Mouse (Mus musculus): ENCODE measurements around the gene Gm11492. TPM values are rescaled to one million over a fixed set of nuclear protein-coding genes. Genes with fewer than 3 reads are reported as not detected.

The Gm11492 gene
- total and polyA plus RNA-seq, 3 experiments = not detected

DNA sequence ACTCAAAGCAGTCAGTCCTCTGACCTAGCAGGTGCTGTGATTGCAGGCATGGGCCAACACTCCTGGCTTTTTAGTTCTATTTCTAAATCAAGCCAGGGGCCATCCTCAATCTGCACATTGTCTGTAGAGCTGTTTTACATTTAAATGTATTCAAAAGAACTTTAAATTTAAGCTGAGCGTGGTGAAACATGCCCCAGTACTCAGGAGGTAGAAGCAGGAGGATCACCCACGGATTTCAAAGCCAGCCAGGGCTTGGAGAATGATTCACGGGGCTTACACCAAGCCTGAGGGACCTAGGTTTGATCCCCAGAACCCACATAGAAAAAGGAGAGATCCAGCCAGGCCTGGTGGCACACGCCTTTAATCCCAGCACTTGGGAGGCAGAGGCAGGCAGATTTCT, 13.1 kb upstream of the Gm11492 start:
- Histone ChIP-seq H3K9ac (ENCODE audit: control insufficient read depth, low read depth, low read length, poor library complexity, severe bottlenecking) (no peak overlapping the region), H3K4me3 (ENCODE audit: control insufficient read depth in 1 of 2, insufficient read depth in 1 of 2, low read depth in 2 of 2, low read length in 2 of 2) (no peak overlapping the region), H3K27ac (ENCODE audit: control insufficient read depth, low read depth, low read length) (no peak overlapping the region), H3K79me2 (ENCODE audit: control insufficient read depth, insufficient read depth, low read length, poor library complexity) (no peaks in the 10 kb centered on the region), H3K27me3 (ENCODE audit: control insufficient read depth in 1 of 2, insufficient read depth in 2 of 2, low read length in 2 of 2) (peaks cover 5 to 22% of the 10 kb centered on the region in 2 experiments; a peak in 3 of 4 replicates), H3K36me3 (ENCODE audit: control insufficient read depth in 1 of 2, insufficient read depth in 2 of 2, low read length in 2 of 2) (peaks cover 0 to 9% of the 10 kb centered on the region in 2 experiments; a peak in 2 of 4 replicates), H3K9me3 (replicated peaks; ENCODE audit: insufficient read depth, low read length) (no peaks in the 10 kb centered on the region), H3K4me1 (ENCODE audit: control insufficient read depth in 1 of 2, insufficient read depth in 2 of 2, low read length in 2 of 2) (peaks cover 6 to 9% of the 10 kb centered on the region in 2 experiments)
- no peak for TF ChIP-seq RAD21 (IDR thresholded peaks at IDR 0.05; ENCODE audit: low read depth, low read length)
- TF ChIP-seq E2F4 (IDR thresholded peaks at IDR 0.05; ENCODE audit: borderline replicate concordance, low read depth, low read length) = no peak
- TF ChIP-seq CHD2 (IDR thresholded peaks at IDR 0.05; ENCODE audit: low read length) = no peak
- TF ChIP-seq ZNF384 (IDR thresholded peaks at IDR 0.05; ENCODE audit: low read depth, low read length) = no peak
- no peak for TF ChIP-seq MEF2A (IDR thresholded peaks at IDR 0.05; ENCODE audit: extremely low read depth, insufficient replicate concordance, low read depth, low read length, poor library complexity, severe bottlenecking)
- no peak for DNase-seq (ENCODE audit: low read depth, low spot score)

DNA sequence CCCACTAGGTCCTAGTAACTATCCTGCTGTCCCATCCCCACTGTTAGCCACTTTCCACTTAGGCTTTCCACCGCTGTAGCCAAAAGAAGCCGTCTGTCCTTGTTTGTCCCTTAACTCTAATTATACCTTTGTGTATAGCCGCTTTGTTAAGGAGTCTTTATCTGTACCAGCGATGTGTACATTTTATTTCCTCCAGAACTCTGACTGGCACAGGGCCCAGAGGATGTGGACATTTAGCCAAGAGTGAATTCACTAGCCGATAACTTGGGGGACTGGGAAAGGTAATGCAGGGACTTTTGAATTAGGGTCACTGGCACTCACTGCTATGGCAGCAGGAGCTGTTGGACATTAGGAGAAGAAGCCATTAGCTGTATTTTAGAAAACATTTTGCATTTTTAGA, 12.1 kb upstream of the Gm11492 start:
- Histone ChIP-seq H3K4me3 (ENCODE audit: control insufficient read depth in 1 of 2, insufficient read depth in 1 of 2, low read depth in 2 of 2, low read length in 2 of 2) (no peak overlapping the region), H3K9me3 (replicated peaks; ENCODE audit: insufficient read depth, low read length) (no peaks in the 10 kb centered on the region), H3K9ac (ENCODE audit: control insufficient read depth, low read depth, low read length, poor library complexity, severe bottlenecking) (no peak overlapping the region), H3K79me2 (ENCODE audit: control insufficient read depth, insufficient read depth, low read length, poor library complexity) (no peaks in the 10 kb centered on the region), H3K27me3 (ENCODE audit: control insufficient read depth in 1 of 2, insufficient read depth in 2 of 2, low read length in 2 of 2) (peaks cover 2 to 15% of the 10 kb centered on the region in 2 experiments; a peak in 3 of 4 replicates), H3K36me3 (ENCODE audit: control insufficient read depth in 1 of 2, insufficient read depth in 2 of 2, low read length in 2 of 2) (peaks cover 0 to 9% of the 10 kb centered on the region in 2 experiments; a peak in 2 of 4 replicates), H3K4me1 (ENCODE audit: control insufficient read depth in 1 of 2, insufficient read depth in 2 of 2, low read length in 2 of 2) (peaks cover 6 to 9% of the 10 kb centered on the region in 2 experiments), H3K27ac (ENCODE audit: control insufficient read depth, low read depth, low read length) (no peak overlapping the region)
- TF ChIP-seq TBP (IDR thresholded peaks at IDR 0.05; ENCODE audit: low read depth, low read length) (0 out of 2 replicates have a peak, but pooled peaks have one; percentile 41), MEF2A (IDR thresholded peaks at IDR 0.05; ENCODE audit: extremely low read depth, insufficient replicate concordance, low read depth, low read length, poor library complexity, severe bottlenecking) (no peak), GATA1 (IDR thresholded peaks at IDR 0.05; ENCODE audit: low read depth, low read length) (peak; percentile 74), CHD2 (IDR thresholded peaks at IDR 0.05; ENCODE audit: low read length) (no peak), POLR2AphosphoS2 (IDR thresholded peaks at IDR 0.05; ENCODE audit: low read length) (no peak), ETS1 (IDR thresholded peaks at IDR 0.05; ENCODE audit: low read depth, low read length) (peak; percentile 46; the same call in 1 of the 2 replicates), EP300 (IDR thresholded peaks at IDR 0.05; ENCODE audit: low read depth in 1 of 2, low read length in 2 of 2) (peak; percentile 67 to 69), TCF12 (IDR thresholded peaks at IDR 0.05; ENCODE audit: low read depth, low read length) (peak; percentile 60; the same call in 1 of the 2 replicates)
- DNase-seq (ENCODE audit: low read depth, low spot score) = peak; percentile 73

DNA sequence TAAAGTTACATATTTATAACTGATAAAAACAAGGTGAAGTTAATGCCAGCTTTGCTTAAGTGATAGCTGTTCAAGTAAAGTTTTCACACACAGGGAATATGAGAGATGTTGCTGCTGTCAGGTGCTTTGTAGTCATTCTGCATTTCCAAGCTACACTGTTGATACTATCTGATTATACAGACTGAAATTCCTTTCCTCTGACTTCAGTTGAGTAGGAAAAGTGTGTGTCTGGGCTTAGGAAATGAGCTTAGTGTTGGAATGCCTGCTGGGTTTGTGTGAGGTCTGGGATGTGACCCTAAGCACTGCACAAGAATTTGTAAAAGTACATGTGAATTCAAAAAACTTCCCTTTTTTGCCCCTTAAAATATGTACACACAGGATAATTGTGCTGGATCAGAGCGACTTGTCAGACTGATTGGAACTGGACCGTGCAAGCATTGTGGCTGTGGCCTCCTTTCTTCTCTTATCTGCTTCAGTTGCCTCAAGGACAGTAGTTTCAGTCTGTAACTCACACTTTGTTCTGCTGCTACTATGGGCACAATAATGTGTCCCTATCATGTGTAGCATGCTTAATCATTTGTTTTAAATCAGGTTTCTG, 11.2 kb upstream of the Gm11492 start:
- peak; percentile 29 for DNase-seq (ENCODE audit: low read depth, low spot score)
- Histone ChIP-seq H3K9me3 (replicated peaks; ENCODE audit: insufficient read depth, low read length) (no peaks in the 10 kb centered on the region), H3K9ac (ENCODE audit: control insufficient read depth, low read depth, low read length, poor library complexity, severe bottlenecking) (no peak overlapping the region), H3K4me3 (ENCODE audit: control insufficient read depth in 1 of 2, insufficient read depth in 1 of 2, low read depth in 2 of 2, low read length in 2 of 2) (no peak overlapping the region), H3K4me1 (ENCODE audit: control insufficient read depth in 1 of 2, insufficient read depth in 2 of 2, low read length in 2 of 2) (peaks cover 6 to 9% of the 10 kb centered on the region in 2 experiments), H3K36me3 (ENCODE audit: control insufficient read depth in 1 of 2, insufficient read depth in 2 of 2, low read length in 2 of 2) (peaks cover 0 to 9% of the 10 kb centered on the region in 2 experiments; a peak in 2 of 4 replicates), H3K27me3 (ENCODE audit: control insufficient read depth in 1 of 2, insufficient read depth in 2 of 2, low read length in 2 of 2) (peaks cover 0 to 10% of the 10 kb centered on the region in 2 experiments; a peak in 3 of 4 replicates), H3K79me2 (ENCODE audit: control insufficient read depth, insufficient read depth, low read length, poor library complexity) (no peaks in the 10 kb centered on the region), H3K27ac (ENCODE audit: control insufficient read depth, low read depth, low read length) (no peak overlapping the region)
- TF ChIP-seq USF2 (IDR thresholded peaks at IDR 0.05; ENCODE audit: borderline replicate concordance in 1 of 2, insufficient read depth in 1 of 2, low read depth in 1 of 2, low read length in 2 of 2) (no peak), ELF1 (IDR thresholded peaks at IDR 0.05; ENCODE audit: low read depth, low read length) (no peak), ETS1 (IDR thresholded peaks at IDR 0.05; ENCODE audit: low read depth, low read length) (no peak), KAT2A (conservative IDR thresholded peaks at IDR 0.05; ENCODE audit: low read depth, low read length) (no peak), CTCF (IDR thresholded peaks at IDR 0.05 in 2 of 3, conservative IDR thresholded peaks at IDR 0.05 in 1 of 3; ENCODE audit: control insufficient read depth in 1 of 3, insufficient read depth in 1 of 3, low read depth in 2 of 3, low read length in 3 of 3, poor library complexity in 1 of 3, severe bottlenecking in 1 of 3) (no peak), POLR2A (IDR thresholded peaks at IDR 0.05; ENCODE audit: control insufficient read depth in 1 of 2, insufficient read depth in 1 of 2, low read depth in 1 of 2, low read length in 2 of 2, poor library complexity in 1 of 2) (no peak), TCF12 (IDR thresholded peaks at IDR 0.05; ENCODE audit: low read depth, low read length) (no peak), MYC (IDR thresholded peaks at IDR 0.05; ENCODE audit: low read depth, low read length) (no peak), CHD2 (IDR thresholded peaks at IDR 0.05; ENCODE audit: low read length) (no peak)

Measured in MEL (cell line).